Comparison of ENCODE assay signal across 8 mouse cellular contexts in the genomic region with DNA sequence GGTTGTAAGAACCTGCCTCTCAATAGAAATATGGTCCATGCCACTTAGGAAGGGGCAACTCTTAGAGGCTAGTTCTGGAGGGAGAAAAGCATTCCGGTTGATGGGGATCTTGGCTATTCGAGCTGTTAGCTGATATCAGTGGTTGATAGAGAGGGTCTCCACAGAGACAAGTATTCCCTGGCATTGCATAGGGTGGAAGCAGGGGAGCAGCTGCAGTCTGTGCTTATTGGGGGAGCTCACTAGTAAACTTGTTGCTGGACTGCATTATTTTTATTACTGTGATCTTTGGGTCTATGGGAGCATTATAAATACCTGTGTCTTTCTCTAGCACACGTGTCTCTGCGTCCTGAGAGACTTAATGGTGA.
DNase-seq lines count a peak whose midpoint lies in the region; ATAC-seq lines count a peak whose summit lies in the region.

No protein-coding gene starts in this region.

- no peaks in the 10 kb centered on the region for H3K36me3 ChIP-seq in heart, embryonic 15.5 days
- no peaks in the 10 kb centered on the region for H3K36me3 ChIP-seq in embryonic facial prominence, embryonic 14.5 days (ENCODE audit: control insufficient read depth, insufficient read depth, low read length)
- H3K36me3 ChIP-seq in intestine, embryonic 15.5 days, result no peaks in the 10 kb centered on the region
- no peaks in the 10 kb centered on the region for H3K36me3 ChIP-seq in midbrain, embryonic 15.5 days (replicated peaks)

- 34% methylated on average over 4 of the region's 4 CpGs for WGBS in heart, embryonic 15.5 days
- WGBS in embryonic facial prominence, embryonic 14.5 days, result 35% methylated on average over 4 of the region's 4 CpGs
- 39% methylated on average over 4 of the region's 4 CpGs for WGBS in intestine, embryonic 15.5 days
- WGBS in midbrain, embryonic 15.5 days, result 35% methylated on average over 4 of the region's 4 CpGs

- peak overlapping the region; percentile 46 for H3K4me3 ChIP-seq in heart, embryonic 15.5 days
- H3K4me3 ChIP-seq in embryonic facial prominence, embryonic 14.5 days (ENCODE audit: low read depth, low read length), result peak overlapping the region; percentile 28
- H3K4me3 ChIP-seq in intestine, embryonic 15.5 days (replicated peaks), result peak overlapping the region; percentile 32
- H3K4me3 ChIP-seq in midbrain, embryonic 15.5 days, result peak overlapping the region; percentile 46

- H3K27me3 ChIP-seq in heart, embryonic 15.5 days, result no peaks in the 10 kb centered on the region
- H3K27me3 ChIP-seq in embryonic facial prominence, embryonic 14.5 days (replicated peaks; ENCODE audit: control insufficient read depth, insufficient read depth, low read length), result 0 out of 2 replicates have a peak, but pooled peaks cover 3% of the 10 kb centered on the region
- H3K27me3 ChIP-seq in intestine, embryonic 15.5 days (replicated peaks), result no peaks in the 10 kb centered on the region
- H3K27me3 ChIP-seq in midbrain, embryonic 15.5 days (replicated peaks), result no peaks in the 10 kb centered on the region

- H3K9me3 ChIP-seq in heart, embryonic 15.5 days (replicated peaks), result no peaks in the 10 kb centered on the region
- no peaks in the 10 kb centered on the region for H3K9me3 ChIP-seq in embryonic facial prominence, embryonic 14.5 days (ENCODE audit: control insufficient read depth, low read length)
- H3K9me3 ChIP-seq in intestine, embryonic 15.5 days, result no peaks in the 10 kb centered on the region
- no peaks in the 10 kb centered on the region for H3K9me3 ChIP-seq in midbrain, embryonic 15.5 days

- no peak overlapping the region for H3K9ac ChIP-seq in heart, embryonic 15.5 days
- 0 out of 2 replicates have a peak overlapping the region, but pooled peaks have one; percentile 35 for H3K9ac ChIP-seq in embryonic facial prominence, embryonic 14.5 days (ENCODE audit: low read depth, low read length)
- H3K9ac ChIP-seq in intestine, embryonic 15.5 days, result no peak overlapping the region
- H3K9ac ChIP-seq in midbrain, embryonic 15.5 days, result peak overlapping the region; percentile 46

- no peak overlapping the region for H3K27ac ChIP-seq in heart, embryonic 15.5 days
- H3K27ac ChIP-seq in embryonic facial prominence, embryonic 14.5 days (replicated peaks; ENCODE audit: low read depth, low read length), result no peak overlapping the region
- no peak overlapping the region for H3K27ac ChIP-seq in intestine, embryonic 15.5 days
- peak overlapping the region; percentile 64 for H3K27ac ChIP-seq in midbrain, embryonic 15.5 days

- peaks cover 9% of the 10 kb centered on the region for H3K4me1 ChIP-seq in heart, embryonic 15.5 days (replicated peaks)
- no peaks in the 10 kb centered on the region for H3K4me1 ChIP-seq in embryonic facial prominence, embryonic 14.5 days (ENCODE audit: control insufficient read depth, insufficient read depth, low read length)
- H3K4me1 ChIP-seq in intestine, embryonic 15.5 days (replicated peaks), result no peaks in the 10 kb centered on the region
- H3K4me1 ChIP-seq in midbrain, embryonic 15.5 days, result peaks cover 5% of the 10 kb centered on the region; the same call in 1 of the 2 replicates

- no peak for ATAC-seq in heart, embryonic 15.5 days (replicated peaks; ENCODE audit: insufficient number of reproducible peaks, insufficient read depth, low FRiP score, low read depth)
- no peak for ATAC-seq in embryonic facial prominence, embryonic 14.5 days (ENCODE audit: low read depth)
- ATAC-seq in intestine, embryonic 15.5 days, result no peak
- peak; percentile 82 for ATAC-seq in midbrain, embryonic 15.5 days (replicated peaks)

- H3K4me2 ChIP-seq in heart, embryonic 15.5 days, result peak overlapping the region; percentile 83
- peak overlapping the region; percentile 53 for H3K4me2 ChIP-seq in embryonic facial prominence, embryonic 14.5 days (ENCODE audit: low read depth, low read length)
- peak overlapping the region; percentile 69 for H3K4me2 ChIP-seq in intestine, embryonic 15.5 days (replicated peaks)
- peak overlapping the region; percentile 63 for H3K4me2 ChIP-seq in midbrain, embryonic 15.5 days

- intact Hi-C loops in heart, postnatal 14 days (cut with DNase I), result no loop called here
- intact Hi-C loops in left cerebral cortex, postnatal 10 days (cut with DNase I), result no loop called here

- DNase-seq in heart, postnatal 14 days, result no peak
- no peak for DNase-seq in embryonic facial prominence, embryonic 14.5 days (ENCODE audit: low spot score)
- no peak for DNase-seq in left cerebral cortex, postnatal 10 days (ENCODE audit: extremely low spot score in 1 of 2, low spot score in 2 of 2)
- no peak for DNase-seq in urinary bladder, postnatal 36 days (ENCODE audit: low spot score in 2 of 2)
- DNase-seq in layer of hippocampus, adult 8-10 months (ENCODE audit: low spot score in 2 of 2), result no peak

Comparison
In these comparisons a context has a peak if more than half of its experiments do, and no peak if none do; other contexts are left out.
1. H3K9ac ChIP-seq: peak in embryonic facial prominence, embryonic 14.5 days (single experiment) and midbrain, embryonic 15.5 days (single experiment); none in heart, embryonic 15.5 days (single experiment) and intestine, embryonic 15.5 days (single experiment).
2. Peak in every context shown above with its lines, with median percentiles within 50 percentile points of each other: H3K4me2 ChIP-seq and H3K4me3 ChIP-seq.